Mouse (Mus musculus) thymus, adult 2 months (tissue): ENCODE measurements around the gene Rbm39. TPM values are rescaled to one million over a fixed set of nuclear protein-coding genes. Genes with fewer than 3 reads are reported as not detected.
"Not testable (repeated sequence)": the region's sequence is repeated elsewhere in the genome, so short reads cannot be mapped to it uniquely, and the experiment has no call there.

ENCODE experiments used
- DNase-seq: peaks from one replicate; pipeline ENCODE4 v3.0.0; 2021
- H3K27ac ChIP-seq: fragments of 200-500 bp; 2 replicates; pipeline ENCODE4 v1.5.1; 2012; ENCODE audit warnings: low read length, control low read depth; ENCODE audit not compliant: control insufficient read depth, insufficient read depth
- H3K27me3 ChIP-seq: fragments of 200-500 bp; 2 replicates; pipeline ENCODE4 v1.6.1; 2012; ENCODE audit warnings: mild to moderate bottlenecking, low read length, moderate library complexity, mixed read lengths; ENCODE audit not compliant: control insufficient read depth, insufficient read depth
- H3K36me3 ChIP-seq: fragments of 200-500 bp; 2 replicates; pipeline ENCODE4 v1.6.1; 2012; ENCODE audit warnings: mild to moderate bottlenecking, low read length, moderate library complexity; ENCODE audit not compliant: control insufficient read depth, insufficient read depth
- H3K4me1 ChIP-seq: fragments of 200-500 bp; replicated peaks from 2 replicates; pipeline ENCODE4 v1.6.1; 2012; ENCODE audit warnings: low read length; ENCODE audit not compliant: control insufficient read depth, insufficient read depth
- H3K4me3 ChIP-seq: fragments of 200-500 bp; 2 replicates; pipeline ENCODE4 v1.5.1; 2012; ENCODE audit warnings: mild to moderate bottlenecking, low read length, control low read depth, moderate library complexity; ENCODE audit not compliant: control insufficient read depth, insufficient read depth
- CTCF ChIP-seq: fragments of 200-500 bp; IDR thresholded peaks from 2 replicates; pipeline ENCODE4 v1.5.1; 2012; ENCODE audit warnings: mild to moderate bottlenecking, control low read depth, low read length, moderate library complexity, borderline replicate concordance; ENCODE audit not compliant: control insufficient read depth, poor library complexity, insufficient read depth; ENCODE audit errors: extremely low read depth
- POLR2A ChIP-seq: fragments of 200-500 bp; IDR thresholded peaks from 2 replicates; pipeline ENCODE4 v1.6.1; 2012; ENCODE audit warnings: mild to moderate bottlenecking, low read length, control low read depth, moderate library complexity; ENCODE audit not compliant: control insufficient read depth, poor library complexity, insufficient read depth; ENCODE audit errors: extremely low read depth
- WGBS: fragments of 180-500 bp; shearing (Covaris S2); methylation state at CpG from one replicate; pipeline ENCODE4 v1.1.7; 2018; 5-methylcytosine and 5-hydroxymethylcytosine counted together
- polyA plus RNA-seq: library from polyadenylated mRNA; depleted of rRNA; stranded (reverse); fragments of >200 nt; gene quantifications from 2 replicates; pipeline ENCODE4 v1.2.3, GENCODE M21; 2012

The Rbm39 gene
- polyA plus RNA-seq, 1 experiment, result 145 TPM

DNA sequence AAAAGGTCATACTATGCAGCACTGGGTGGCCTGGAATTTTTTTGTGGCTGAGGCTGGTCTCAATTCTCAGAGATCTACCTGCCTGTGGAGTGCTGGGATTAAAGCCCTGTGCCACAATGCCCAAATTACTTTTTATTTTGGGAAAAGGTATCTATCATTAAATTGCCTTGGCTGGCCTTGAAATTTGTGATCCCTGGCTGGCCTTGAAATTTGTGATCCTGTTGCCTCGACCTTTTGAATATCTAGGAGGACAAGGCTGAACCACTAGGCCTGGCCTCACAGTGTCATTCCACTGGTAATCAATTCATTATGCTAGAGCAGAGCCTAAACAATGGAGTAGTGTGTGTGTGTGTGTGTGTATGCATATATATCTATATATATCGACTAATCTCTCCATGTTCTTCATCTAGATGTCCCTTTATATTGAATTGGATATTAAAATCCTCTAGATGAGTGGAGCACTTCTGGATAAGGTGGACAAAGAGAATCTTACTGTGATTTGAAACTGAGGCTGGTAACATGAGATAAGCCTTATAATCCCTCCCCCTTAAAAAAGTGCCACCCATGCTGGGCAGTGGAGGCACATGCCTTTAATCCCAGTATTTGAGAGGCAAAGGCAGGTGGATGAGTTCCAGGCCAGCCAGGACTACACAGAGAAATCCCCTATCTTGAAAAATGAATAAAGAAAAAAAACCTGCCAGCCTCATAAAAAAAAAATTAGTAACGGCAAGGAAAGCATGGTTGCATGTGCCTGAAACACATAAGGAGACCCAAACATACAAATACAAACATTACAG lies 13.2 kb upstream of the Rbm39 start:
- 98% methylated on average over 3 of the region's 3 CpGs for WGBS
- H3K4me1 ChIP-seq, result peaks cover 19% of the 10 kb centered on the region

DNA sequence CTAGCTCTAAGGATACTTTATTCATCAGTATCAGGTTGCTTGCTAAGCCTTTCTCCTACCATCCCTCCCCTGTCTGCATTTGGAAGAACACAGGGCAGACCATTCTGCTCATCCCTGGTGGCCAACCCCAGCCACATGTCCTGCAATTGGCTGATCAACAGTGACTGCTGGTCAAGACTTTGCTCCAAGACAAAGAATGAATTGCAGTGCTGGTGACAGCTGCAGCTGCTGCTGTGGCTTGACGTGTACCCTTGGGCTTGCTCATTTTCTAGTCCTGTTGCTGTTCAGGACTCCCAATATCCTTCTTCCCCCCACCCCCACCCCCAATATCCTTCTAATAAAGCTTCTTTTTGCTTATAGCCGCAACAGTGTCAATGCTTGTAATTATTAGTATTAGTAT lies 12.0 kb upstream of the Rbm39 start:
- Histone ChIP-seq H3K27ac (no peak overlapping the region), H3K4me3 (no peak overlapping the region), H3K36me3 (no peaks in the 10 kb centered on the region), H3K27me3 (no peaks in the 10 kb centered on the region), H3K4me1 (peaks cover 15% of the 10 kb centered on the region)
- no peak for DNase-seq
- WGBS, result 100% methylated on average over 2 of the region's 2 CpGs
- TF ChIP-seq POLR2A, result no peak
- no peak for TF ChIP-seq CTCF

More for the DNA sequence above, 13.2 kb upstream of the Rbm39 start:
- no peak for DNase-seq
- no peaks in the 10 kb centered on the region for H3K27me3 ChIP-seq
- no peak overlapping the region for H3K4me3 ChIP-seq
- no peak overlapping the region for H3K27ac ChIP-seq
- TF ChIP-seq CTCF (no peak), POLR2A (no peak)
- no peaks in the 10 kb centered on the region for H3K36me3 ChIP-seq

DNA sequence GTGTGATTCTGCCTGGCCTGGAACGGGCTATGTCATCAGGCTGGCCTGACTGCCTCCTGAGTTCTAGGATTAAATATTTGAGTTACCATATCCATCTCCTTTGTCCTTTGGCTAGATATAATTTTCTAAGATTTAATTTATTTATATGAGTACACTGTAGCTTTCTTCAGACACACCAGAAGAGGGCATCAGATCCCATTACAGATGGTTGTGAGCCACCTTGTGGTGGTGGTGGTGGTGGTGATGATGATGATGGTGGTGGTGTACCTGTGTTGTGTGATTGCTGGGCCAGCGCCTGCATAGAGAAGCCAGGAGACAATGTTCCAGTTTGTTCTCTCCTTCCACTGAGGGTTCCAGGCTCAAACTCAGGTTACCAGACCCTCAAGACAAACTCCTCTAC lies 11.5 kb upstream of the Rbm39 start:
- H3K4me1 ChIP-seq, result peaks cover 15% of the 10 kb centered on the region
- 96% methylated on average over 2 of the region's 2 CpGs for WGBS
- no peak for DNase-seq
- no peaks in the 10 kb centered on the region for H3K36me3 ChIP-seq
- no peak overlapping the region for H3K27ac ChIP-seq
- H3K4me3 ChIP-seq, result no peak overlapping the region
- H3K27me3 ChIP-seq, result no peaks in the 10 kb centered on the region
- TF ChIP-seq CTCF (no peak), POLR2A (no peak)

DNA sequence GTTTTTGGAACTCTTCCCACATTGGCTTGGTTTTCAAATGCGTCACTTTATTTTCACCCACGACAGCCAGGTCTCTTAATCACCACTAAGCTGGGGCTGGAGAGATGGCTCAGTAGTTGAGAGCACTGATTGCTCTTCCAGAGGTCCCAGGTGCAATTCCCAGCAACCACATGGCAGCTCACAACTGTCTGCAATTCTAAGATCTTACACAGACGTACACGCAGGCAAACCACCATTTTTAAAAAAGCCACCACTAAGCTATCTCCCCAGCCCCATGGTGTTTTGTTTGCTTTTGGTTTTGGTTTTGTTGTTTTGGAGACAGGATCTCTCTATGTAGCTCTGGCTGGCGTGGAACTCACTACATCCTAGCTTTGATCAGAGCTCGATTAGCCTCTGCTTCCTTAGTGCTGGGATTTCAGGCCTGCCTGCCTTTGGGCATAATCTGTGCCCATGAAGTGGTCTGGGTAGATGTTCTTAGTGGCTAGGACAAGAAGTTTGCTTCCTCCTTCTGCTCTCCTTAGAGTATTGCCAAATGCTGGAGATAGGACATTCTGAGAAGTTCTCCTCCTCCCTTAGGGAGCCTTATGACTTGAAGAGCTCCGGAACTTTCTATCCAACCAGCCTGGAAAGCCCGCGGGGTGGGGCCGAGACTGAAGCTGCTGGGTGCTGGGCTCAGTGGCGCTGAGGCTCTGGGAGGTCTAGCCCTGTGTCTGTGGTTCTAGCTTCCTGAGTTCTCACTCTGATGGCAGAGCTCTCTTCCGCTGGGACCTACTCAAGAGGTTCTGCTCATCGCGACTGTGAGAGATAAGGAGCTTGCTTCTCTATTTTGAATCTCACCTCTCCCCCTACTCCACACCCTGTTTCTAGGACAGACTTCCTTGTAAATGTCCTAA lies 10.2 kb upstream of the Rbm39 start:
- peak; percentile 69 for DNase-seq
- no peak overlapping the region; the same call in 1 of the 2 replicates for H3K4me3 ChIP-seq
- H3K36me3 ChIP-seq, result no peaks in the 10 kb centered on the region
- no peaks in the 10 kb centered on the region for H3K27me3 ChIP-seq
- 10% methylated on average over 14 of the region's 14 CpGs for WGBS
- peaks cover 10% of the 10 kb centered on the region for H3K4me1 ChIP-seq
- H3K27ac ChIP-seq, result peak overlapping the region; percentile 89
- TF ChIP-seq CTCF, result no peak
- peak; percentile 52; the same call in 1 of the 2 replicates for TF ChIP-seq POLR2A

DNA sequence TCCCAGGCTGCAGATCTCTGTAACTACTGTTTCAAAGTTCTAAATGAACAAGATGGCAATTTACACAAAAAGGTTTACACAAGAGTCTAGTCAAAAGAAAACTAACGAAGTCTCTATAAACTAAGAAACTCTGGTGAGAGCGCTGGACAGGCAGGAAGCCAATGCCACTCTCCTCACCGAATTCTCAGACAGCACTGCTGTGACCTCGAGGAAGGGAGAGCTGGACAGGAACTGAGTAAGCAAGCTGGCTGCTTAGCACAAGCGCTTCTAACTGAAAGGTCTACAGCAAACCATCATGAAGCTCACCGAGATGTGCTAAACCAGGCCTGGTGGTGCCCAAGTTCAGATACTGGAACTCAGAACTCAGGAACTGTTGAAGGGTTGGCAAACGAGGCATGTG lies 9.2 kb upstream of the Rbm39 start:
- not testable (repeated sequence) for H3K36me3 ChIP-seq, DNase-seq, H3K27me3 ChIP-seq, H3K4me3 ChIP-seq
- WGBS, result 71% methylated on average over 7 of the region's 7 CpGs
- Histone ChIP-seq H3K4me1 (peaks cover 10% of the 10 kb centered on the region), H3K27ac (peak overlapping the region; percentile 55; the same call in 1 of the 2 replicates)

DNA sequence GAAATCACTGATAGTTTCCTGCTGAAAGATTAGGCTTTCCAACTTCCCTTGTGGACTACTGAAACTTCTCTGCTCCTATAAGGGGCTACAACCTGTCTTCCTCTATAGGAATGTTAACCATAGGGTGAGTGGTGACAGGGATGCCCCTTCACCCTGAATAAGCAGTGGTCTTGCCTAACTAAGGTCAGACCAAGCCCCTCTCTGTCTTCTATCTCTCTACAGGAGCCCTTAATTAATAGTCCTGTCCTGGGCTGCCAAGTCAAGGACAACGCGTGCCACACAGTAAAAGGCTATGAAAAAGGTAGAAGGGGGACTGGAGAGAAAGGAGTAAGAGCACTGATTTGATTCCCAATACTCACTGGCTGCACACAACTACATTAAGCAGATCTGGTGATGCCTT lies 1.6 kb upstream of the Rbm39 start:
- no peak overlapping the region for H3K27ac ChIP-seq
- WGBS, result 96% methylated on average over 2 of the region's 2 CpGs
- no peaks in the 10 kb centered on the region for H3K27me3 ChIP-seq
- no peak overlapping the region for H3K4me3 ChIP-seq
- TF ChIP-seq CTCF, result no peak
- no peak for TF ChIP-seq POLR2A
- peaks cover 3% of the 10 kb centered on the region for H3K4me1 ChIP-seq
- peaks cover 22% of the 10 kb centered on the region for H3K36me3 ChIP-seq
- DNase-seq, result no peak
